Mouse (Mus musculus): ENCODE measurements around the gene Nrip2. TPM values are rescaled to one million over a fixed set of nuclear protein-coding genes. Genes with fewer than 3 reads are reported as not detected.

Nrip2 gene
- total RNA-seq (2023) = not detected

DNA sequence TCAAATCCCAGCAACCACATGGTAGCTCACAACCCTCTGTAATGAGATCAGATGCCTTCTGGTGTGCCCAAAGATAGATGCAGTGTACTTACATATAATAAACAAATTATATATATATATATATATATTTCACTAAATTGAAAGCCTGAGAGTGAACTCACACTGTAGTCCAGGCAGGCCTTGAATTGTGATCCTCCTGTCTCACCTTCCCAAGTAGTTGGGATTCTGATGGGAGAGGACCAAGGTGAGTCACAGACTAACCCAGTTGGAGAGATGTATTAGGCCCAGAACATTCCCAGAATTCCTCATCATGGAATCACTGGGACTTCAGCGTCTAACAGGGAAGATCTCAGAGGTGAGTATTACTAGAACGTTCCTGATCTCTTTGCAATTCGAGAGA is at the start of gene Nrip2:
Gene Nrip2 (plus strand): TSS at position 301 of the 400 bp plus-strand sequence.

DNA sequence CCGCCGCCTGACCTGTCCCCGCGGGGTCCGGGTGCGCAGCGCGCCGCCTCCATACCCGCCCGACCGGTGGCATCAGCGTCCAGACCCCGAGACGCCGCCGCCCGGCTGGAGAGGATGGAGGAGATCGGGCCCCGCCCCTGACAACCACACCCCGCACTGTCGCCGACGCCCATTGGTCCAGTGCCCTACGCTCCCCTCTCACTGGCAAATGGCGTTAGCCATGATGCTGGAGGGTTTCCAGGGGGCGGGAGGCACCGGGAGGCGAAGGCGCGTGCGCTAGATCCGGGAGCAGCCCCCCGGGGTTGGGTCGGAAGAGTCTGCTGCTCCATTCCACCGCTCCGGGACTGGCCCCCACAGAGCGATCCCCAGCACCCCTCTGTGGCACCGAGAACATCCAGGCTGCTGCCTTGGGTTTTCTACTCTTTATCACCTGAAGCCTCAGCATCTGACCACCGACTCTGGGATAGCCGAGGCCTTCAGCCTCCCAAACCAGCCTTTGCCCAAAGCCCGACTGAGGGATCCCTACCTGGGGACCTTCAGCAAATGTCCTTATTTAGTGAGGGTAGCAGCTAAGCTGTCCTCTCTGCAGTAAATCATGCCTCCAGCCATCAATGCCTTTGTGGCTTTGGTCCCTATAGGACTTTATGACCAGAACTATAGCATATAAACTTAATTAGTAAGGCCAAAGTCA is 43.2 kb upstream of the Nrip2 start, which contains the start of gene Tulp3:
Gene Tulp3 (minus strand): TSS at position 126 of the 691 bp plus-strand sequence.

DNA sequence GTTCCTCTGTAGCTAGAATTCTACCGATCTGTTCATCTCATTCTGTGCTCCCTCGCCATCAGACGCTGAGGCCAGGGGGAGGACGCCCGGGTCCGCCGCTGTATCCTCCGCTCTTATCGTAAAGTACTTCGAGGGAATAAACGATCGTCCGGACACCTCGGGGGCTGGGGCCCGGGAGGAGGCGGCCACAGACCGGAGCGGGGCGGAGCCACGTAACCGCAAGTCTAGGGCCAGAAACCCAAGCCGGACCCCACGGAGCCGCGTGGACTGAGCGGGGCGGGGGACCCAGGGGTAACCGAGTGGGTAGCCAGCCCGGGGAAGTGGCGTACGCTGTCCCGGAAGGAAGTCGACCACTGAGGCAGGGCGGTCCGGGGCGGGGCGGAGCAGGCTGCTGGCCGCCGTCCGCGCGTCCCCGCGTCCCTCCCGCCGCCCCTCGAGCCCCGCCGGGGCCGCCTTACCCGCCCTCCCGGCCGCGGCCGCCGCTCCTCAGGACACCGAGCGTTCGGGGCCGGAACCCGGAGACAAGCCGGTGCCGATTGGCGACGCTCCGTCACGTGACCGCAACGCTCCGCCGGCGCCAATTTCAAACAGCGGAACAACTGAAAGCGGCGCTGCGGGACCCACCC is 36.6 kb upstream of the Nrip2 start, which contains the start of the genes Rhno1 and Foxm1:
Gene Rhno1 (minus strand): TSS at position 531 of the 626 bp plus-strand sequence.
Gene Foxm1 (plus strand): TSS at position 587 of the 626 bp plus-strand sequence.

DNA sequence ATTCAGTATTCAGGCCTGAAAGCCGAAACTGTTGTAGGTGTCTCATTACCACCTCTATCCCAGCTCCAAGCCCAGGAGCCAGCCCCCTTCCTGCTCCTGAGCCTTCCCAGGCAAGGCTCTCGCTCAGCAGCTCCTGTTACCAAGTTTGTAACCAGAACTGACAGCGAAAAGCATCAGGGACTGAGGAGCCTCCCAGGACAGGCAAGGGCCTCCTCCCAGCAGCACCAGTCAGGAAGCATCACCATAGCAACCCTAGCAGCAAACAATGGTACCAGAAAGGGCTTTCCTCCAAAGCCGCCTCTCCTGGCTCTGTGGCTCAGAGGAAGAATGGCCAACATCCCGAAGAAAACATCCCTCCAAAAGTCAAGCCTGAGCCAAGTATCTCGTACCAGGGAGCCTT is 23.9 kb upstream of the Nrip2 start, which contains the start of the genes Tex52 and Gm44596:
Gene Tex52 (plus strand): TSS at position 265 of the 400 bp plus-strand sequence.
Gene Gm44596 (plus strand): TSS at position 312 of the 400 bp plus-strand sequence.

DNA sequence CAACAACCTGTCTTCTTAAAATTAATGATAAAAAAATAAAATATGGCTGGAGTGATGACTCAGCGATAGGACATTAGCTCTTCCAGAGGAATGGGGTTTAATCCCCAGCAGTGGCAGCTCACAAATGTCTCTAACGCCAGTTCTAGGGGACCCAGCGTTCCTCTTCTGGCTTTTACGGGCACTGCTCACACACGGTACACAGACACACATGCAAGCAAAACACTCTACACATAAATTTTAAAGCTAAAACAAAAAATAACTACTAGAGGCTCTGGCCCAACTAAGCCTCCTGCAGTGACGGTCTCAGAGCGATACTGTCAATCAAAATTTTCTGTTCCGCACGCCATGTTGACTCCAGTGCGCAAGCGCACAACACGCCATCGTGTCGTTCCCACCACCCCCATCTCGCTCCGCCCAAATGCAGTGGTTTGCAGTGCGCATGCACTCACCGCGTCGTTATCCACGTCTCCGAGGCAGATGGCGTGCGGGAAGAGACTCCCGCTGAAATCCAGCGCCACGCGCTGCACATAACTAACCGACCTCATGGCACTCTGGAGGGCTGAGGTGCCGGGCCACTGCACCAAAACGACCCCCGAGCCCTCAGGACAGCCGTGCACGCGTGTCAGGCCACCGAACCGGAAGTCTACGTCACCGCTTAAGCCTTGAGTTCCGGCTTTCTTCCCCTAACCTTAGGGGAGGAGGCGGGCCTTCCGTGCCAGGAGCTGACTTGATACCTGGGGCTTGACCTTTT is 25.3 kb downstream of the Nrip2 start, which contains the start of gene Itfg2:
Gene Itfg2 (minus strand): TSS at position 663 of the 751 bp plus-strand sequence.

DNA sequence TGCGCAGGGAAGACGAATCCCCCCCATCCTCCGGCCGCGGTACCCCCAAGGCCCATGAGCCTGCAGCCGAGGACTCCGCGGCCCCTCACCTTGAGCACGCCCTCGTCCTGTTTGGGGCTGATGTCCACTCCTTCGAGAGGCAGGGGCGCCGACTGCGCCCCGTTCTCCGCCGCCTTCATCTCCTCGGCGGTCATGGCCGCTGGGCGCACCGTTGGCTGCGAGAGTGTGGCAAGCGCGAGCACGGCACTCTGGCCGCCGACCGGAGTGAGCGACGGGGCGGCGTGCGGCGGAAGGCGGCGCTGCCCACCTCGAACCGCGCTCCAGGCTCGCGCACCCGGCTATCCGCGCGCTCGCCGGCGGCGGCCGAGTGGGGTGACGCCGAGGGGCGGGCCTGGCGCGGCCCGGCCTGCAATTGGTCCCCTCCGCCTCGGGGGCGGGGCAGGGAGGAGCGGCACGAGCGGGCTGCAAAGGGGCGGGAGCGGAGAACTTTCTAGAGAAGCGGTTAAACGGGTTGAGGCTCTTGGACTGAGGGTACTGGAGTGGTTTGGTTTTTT is 39.3 kb downstream of the Nrip2 start, which contains the start of gene Fkbp4:
Gene Fkbp4 (minus strand): TSS at position 361 of the 554 bp plus-strand sequence.

Other genes starting within 250 kb of the Nrip2 start
- not detected for gene Tead4, start 98.5 kb upstream of the Nrip2 start, total RNA-seq (2023)
- gene Tulp3, start 43.4 kb upstream of the Nrip2 start, total RNA-seq (2023) = 1 to 10 TPM; 4.3 to 6.8 TPM
- gene Rhno1, start 36.4 kb upstream of the Nrip2 start, total RNA-seq (2023) = 10 to 100 TPM; 44.5 to 47.4 TPM
- gene Foxm1, start 36.3 kb upstream of the Nrip2 start, total RNA-seq (2023) = 10 to 100 TPM; 11.1 to 16.5 TPM
- gene Tex52, start 23.8 kb upstream of the Nrip2 start, total RNA-seq (2023) = under 1 TPM; 0.44 to 0.96 TPM
- not detected for gene Gm44596, start 23.8 kb upstream of the Nrip2 start, total RNA-seq (2023)
- 10 to 100 TPM; 57.6 to 70.7 TPM for gene Itfg2, start 25.6 kb downstream of the Nrip2 start, total RNA-seq (2023)
- gene Fkbp4, start 39.4 kb downstream of the Nrip2 start, total RNA-seq (2023) = 100 to 1,000 TPM in 1 of 2 experiments, 10 to 100 TPM in 1; 99.0 to 120 TPM
- gene Pzp, start 127.4 kb downstream of the Nrip2 start, total RNA-seq (2023) = not detected
- not detected for gene A2ml1, start 182.3 kb downstream of the Nrip2 start, total RNA-seq (2023)
- gene Klrb1a, start 224.2 kb downstream of the Nrip2 start, total RNA-seq (2023) = 1 to 10 TPM in 1 of 2 experiments, under 1 TPM in 1; 0.96 to 1.0 TPM

Data from T-cell, adult 66 days (primary cell).